8 mouse cellular contexts compared by ENCODE assay signal in genomic region chr6:51208660-51209396, GRCm38 (mm10).
DNase-seq lines count a peak whose midpoint lies in the region; ATAC-seq and TF ChIP-seq lines count a peak whose summit lies in the region.

No protein-coding gene starts in this region.

- 0 out of 2 replicates have a peak overlapping the region, but pooled peaks have one; percentile 4 for H3K4me2 ChIP-seq in limb, embryonic 12.5 days

- H3K4me3 ChIP-seq in G1E (ENCODE audit: low read depth, low read length): no peak overlapping the region
- no peak overlapping the region for H3K4me3 ChIP-seq in cerebellum, adult 2 months (replicated peaks; ENCODE audit: insufficient read depth, low read depth, low read length)
- no peak overlapping the region for H3K4me3 ChIP-seq in limb, embryonic 12.5 days (replicated peaks)

- TF ChIP-seq POLR2A in cerebellum, adult 2 months (IDR thresholded peaks at IDR 0.05; ENCODE audit: borderline replicate concordance, insufficient read depth, low read length): no peak

- no peak for TF ChIP-seq CTCF in G1E (IDR thresholded peaks at IDR 0.05; ENCODE audit: low read depth, low read length)
- peak; percentile 48; the same call in 1 of the 2 replicates for TF ChIP-seq CTCF in cerebellum, adult 2 months (IDR thresholded peaks at IDR 0.05; ENCODE audit: borderline replicate concordance, insufficient read depth, low read depth, low read length)

- no peaks in the 10 kb centered on the region; the same call in 1 of the 2 replicates for H3K4me1 ChIP-seq in G1E (ENCODE audit: insufficient read depth, low read depth, low read length)
- H3K4me1 ChIP-seq in cerebellum, adult 2 months (ENCODE audit: control insufficient read depth, insufficient read depth, low read length): 0 out of 2 replicates have a peak, but pooled peaks cover 4% of the 10 kb centered on the region
- peaks cover 30% of the 10 kb centered on the region for H3K4me1 ChIP-seq in limb, embryonic 12.5 days (replicated peaks)

- no peaks in the 10 kb centered on the region for H3K36me3 ChIP-seq in G1E (replicated peaks)
- H3K36me3 ChIP-seq in limb, embryonic 12.5 days: no peaks in the 10 kb centered on the region

- H3K9ac ChIP-seq in limb, embryonic 12.5 days (replicated peaks): no peak overlapping the region

- ATAC-seq in G1E (ENCODE audit: extremely low read depth, insufficient number of reproducible peaks, low FRiP score, poor library complexity, severe bottlenecking): peak; percentile 54
- no peak for ATAC-seq in limb, embryonic 12.5 days (ENCODE audit: insufficient number of reproducible peaks, insufficient read depth, low FRiP score, low TSS enrichment, low read depth)
- ATAC-seq in erythroid progenitor cell, adult 5-6 weeks (replicated peaks; ENCODE audit: low FRiP score, poor library complexity, severe bottlenecking): no peak

- 8% methylated on average over 6 of the region's 6 CpGs for WGBS in cerebellum, adult 2 months
- 2% methylated on average over 6 of the region's 6 CpGs for WGBS in limb, embryonic 12.5 days

- DNase-seq in A20 (ENCODE audit: low read depth, low spot score): peak; percentile 87
- peak; percentile 40 for DNase-seq in G1E (ENCODE audit: low spot score)
- DNase-seq in cerebellum, adult 2 months: peak; percentile 47 to 60
- DNase-seq in frontal cortex, postnatal 36 days (ENCODE audit: low spot score in 2 of 2): peak; percentile 36 to 51
- DNase-seq in kidney, adult 9 months: peak; percentile 72
- DNase-seq in natural killer cell, adult 2 months (ENCODE audit: low spot score in 2 of 2): peak; percentile 34 to 53

- peaks cover 16% of the 10 kb centered on the region for H3K27me3 ChIP-seq in G1E (ENCODE audit: insufficient read depth, low read length)
- H3K27me3 ChIP-seq in cerebellum, adult 2 months (ENCODE audit: control insufficient read depth, insufficient read depth, low read length): no peaks in the 10 kb centered on the region; the same call in 1 of the 2 replicates
- H3K27me3 ChIP-seq in limb, embryonic 12.5 days: peaks cover 27% of the 10 kb centered on the region

- H3K9me3 ChIP-seq in G1E (replicated peaks): no peaks in the 10 kb centered on the region
- H3K9me3 ChIP-seq in limb, embryonic 12.5 days: no peaks in the 10 kb centered on the region

- no peak overlapping the region for H3K27ac ChIP-seq in cerebellum, adult 2 months (ENCODE audit: insufficient read depth, low read length)
- H3K27ac ChIP-seq in limb, embryonic 12.5 days: no peak overlapping the region
